Mouse (Mus musculus): ENCODE measurements at regions not wholly inside any gene's neighbourhood (a gene's known extent, or its start where the extent isn't known, plus 50 kb on each side); places are given as distances from the start of the nearest gene placed in this dataset.

DNA sequence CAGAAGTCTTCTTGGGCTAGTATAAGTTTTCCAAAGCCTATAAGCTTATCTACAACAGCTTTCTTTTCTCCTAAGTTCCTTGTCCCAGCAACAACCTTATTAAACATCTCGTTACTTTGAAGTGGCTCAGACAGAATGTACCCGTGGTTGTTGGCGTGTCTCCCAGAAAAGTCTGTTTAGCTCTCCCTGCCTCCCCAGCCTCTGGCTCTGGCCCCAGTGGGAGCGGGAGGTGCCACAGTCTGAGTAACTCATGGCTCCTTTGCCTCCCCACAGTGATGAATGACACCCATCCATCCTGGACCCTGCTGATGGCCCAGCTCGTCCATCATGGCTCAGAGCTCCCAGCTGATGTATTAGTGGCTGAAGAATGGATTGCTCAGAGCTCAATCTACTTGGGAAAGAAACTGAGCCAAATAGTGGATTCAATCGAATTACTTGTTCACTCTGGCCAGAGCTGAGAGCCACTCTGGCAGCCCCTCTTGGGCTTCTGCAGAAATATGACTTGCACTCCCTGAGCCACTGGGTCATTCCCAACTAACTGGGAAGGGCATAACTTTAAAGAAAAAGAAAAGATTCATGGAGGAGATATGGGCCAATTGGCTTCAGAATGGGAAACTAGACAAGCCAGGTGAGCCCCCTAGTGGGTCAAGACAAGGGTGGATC, 170.5 kb downstream of the Dhx35 start:
- TF ChIP-seq TAL1 (conservative IDR thresholded peaks at IDR 0.05; ENCODE audit: low read depth, low read length) (no peak), GATA1 (IDR thresholded peaks at IDR 0.05; ENCODE audit: borderline replicate concordance, low read length) (no peak), CTCF (IDR thresholded peaks at IDR 0.05; ENCODE audit: low read depth, low read length) (no peak), GATA2 (IDR thresholded peaks at IDR 0.05; ENCODE audit: borderline replicate concordance, low read depth, low read length) (no peak)

Measured in G1E (cell line).